In genomic region chr5:125053661-125054060, GRCm38 (mm10) we compare ENCODE assay signal across 11 mouse cellular contexts. TPM values are rescaled to one million over a fixed set of nuclear protein-coding genes. Genes with fewer than 3 reads are reported as not detected.
A peak's percentile ranks its signal among the peaks of the same experiment; 100 is the strongest.
DNase-seq lines count a peak whose midpoint lies in the region; ATAC-seq and TF ChIP-seq lines count a peak whose summit lies in the region.
"Had no signal": no experiment of that assay in that cellular context is flagged by ENCODE, and none has a peak within 500 bp of the region (broad histone marks: within the 10 kb centered on the region; RNA-seq: fewer than 3 reads in every experiment).

No protein-coding gene starts in this region.

- peak; percentile 68 for ATAC-seq in liver, embryonic 15.5 days (ENCODE audit: insufficient read depth)
- ATAC-seq: midbrain, embryonic 15.5 days had no signal

- 76% methylated on average over 7 of the region's 7 CpGs for WGBS in embryonic facial prominence, embryonic 10.5 days
- WGBS in liver, embryonic 15.5 days (ENCODE audit: insufficient replicate concordance): 30% methylated on average over 7 of the region's 7 CpGs

- peaks cover 14% of the 10 kb centered on the region for H3K27me3 ChIP-seq in embryonic facial prominence, embryonic 10.5 days (replicated peaks; ENCODE audit: low read depth, poor library complexity, severe bottlenecking)
- H3K27me3 ChIP-seq in liver, embryonic 15.5 days: peaks cover 23% of the 10 kb centered on the region
- H3K27me3 ChIP-seq: midbrain, embryonic 15.5 days had no signal

- H3K36me3 ChIP-seq in embryonic facial prominence, embryonic 10.5 days (replicated peaks): peaks cover 73% of the 10 kb centered on the region
- peaks cover 21% of the 10 kb centered on the region for H3K36me3 ChIP-seq in liver, embryonic 15.5 days (replicated peaks)

- H3K4me2 ChIP-seq in liver, embryonic 15.5 days: peak overlapping the region; percentile 56
- H3K4me2 ChIP-seq: midbrain, embryonic 15.5 days had no signal

- H3K9ac ChIP-seq in liver, embryonic 15.5 days: peak overlapping the region; percentile 5; the same call in 1 of the 2 replicates
- H3K9ac ChIP-seq: midbrain, embryonic 15.5 days had no signal

- no peaks in the 10 kb centered on the region for H3K9me3 ChIP-seq in embryonic facial prominence, embryonic 10.5 days
- H3K9me3 ChIP-seq in liver, embryonic 15.5 days (replicated peaks): no peaks in the 10 kb centered on the region
- H3K9me3 ChIP-seq: midbrain, embryonic 15.5 days had no signal

- peaks cover 62% of the 10 kb centered on the region for H3K4me1 ChIP-seq in embryonic facial prominence, embryonic 10.5 days
- peaks cover 100% of the 10 kb centered on the region for H3K4me1 ChIP-seq in liver, embryonic 15.5 days (replicated peaks)

- H3K27ac ChIP-seq in gastrocnemius, adult 2 months: peak overlapping the region; percentile 82
- H3K27ac ChIP-seq in left cerebral cortex, adult 2 months: peak overlapping the region; percentile 86
- H3K27ac ChIP-seq in embryonic facial prominence, embryonic 10.5 days (replicated peaks): peak overlapping the region; percentile 31
- H3K27ac ChIP-seq in liver, embryonic 15.5 days (replicated peaks): peak overlapping the region; percentile 73
- H3K27ac ChIP-seq: midbrain, embryonic 15.5 days had no signal

- intact Hi-C loops in gastrocnemius, adult 2 months (cut with DNase I): no loop called here
- intact Hi-C loops in gastrocnemius, postnatal 14 days (cut with DNase I; ENCODE audit: low total_unique reads): no loop called here
- intact Hi-C loops in left cerebral cortex, adult 2 months (cut with DNase I): loop anchor here (2.0 kb wide), 1 partner anchor 123 kb away; no protein-coding TSS in a partner anchor
- intact Hi-C loops in left cerebral cortex, postnatal 4 days (cut with DNase I): loop anchor here (10.0 kb wide), 1 partner anchor 211 kb away; no protein-coding TSS in a partner anchor

- DNase-seq in gastrocnemius, adult 2 months: no peak
- no peak for DNase-seq in gastrocnemius, postnatal 14 days
- DNase-seq in left cerebral cortex, adult 2 months (ENCODE audit: extremely low spot score in 1 of 2, low spot score in 2 of 2): no peak
- no peak for DNase-seq in left cerebral cortex, postnatal 4 days
- no peak for DNase-seq in embryonic facial prominence, embryonic 10.5 days (ENCODE audit: low spot score)
- no peak for DNase-seq in cerebellum, postnatal 4 days (ENCODE audit: low spot score in 2 of 2)
- DNase-seq in kidney, adult 9 months: no peak
- DNase-seq: embryo, embryonic 11 days; spleen, adult 18-20 months had no signal

- peak overlapping the region; percentile 41 for H3K4me3 ChIP-seq in gastrocnemius, adult 2 months
- peak overlapping the region; percentile 14; the same call in 1 of the 2 replicates for H3K4me3 ChIP-seq in left cerebral cortex, adult 2 months
- no peak overlapping the region for H3K4me3 ChIP-seq in embryonic facial prominence, embryonic 10.5 days
- no peak overlapping the region; the same call in 1 of the 2 replicates for H3K4me3 ChIP-seq in liver, embryonic 15.5 days (replicated peaks)
- H3K4me3 ChIP-seq: midbrain, embryonic 15.5 days had no signal

- no peak for TF ChIP-seq CTCF in gastrocnemius, adult 2 months (IDR thresholded peaks at IDR 0.05)
- TF ChIP-seq CTCF in left cerebral cortex, adult 2 months (IDR thresholded peaks at IDR 0.05): no peak

RNA-seq across cellular contexts. Expression of gene Rflna, which starts 50.6 kb away (rescaled TPM):
- total RNA-seq in gastrocnemius, adult 2 months (2021): not detected
- total RNA-seq in gastrocnemius, postnatal 14 days (2021): under 1 TPM; 0.84 to 0.98 TPM
- 1 to 10 TPM in 1 of 2 experiments, not detected in 1; 1.0 TPM for total RNA-seq in left cerebral cortex, adult 2 months (2021)
- total RNA-seq in left cerebral cortex, postnatal 4 days (2021): 1 to 10 TPM; 2.0 to 2.1 TPM
- polyA plus RNA-seq in embryonic facial prominence, embryonic 10.5 days (2016; fragmentation: Nextera tagmentation; extraction: Ambion mirVana): 5.1 and 6.9 TPM in 2 replicates
- 0.20 and 0.22 TPM in 2 replicates for polyA plus RNA-seq in liver, embryonic 15.5 days (2015; fragmentation: Nextera tagmentation; extraction: Ambion mirVana)

Comparison
In these comparisons a context has a peak if more than half of its experiments do, and no peak if none do; other contexts are left out.
1. H3K27ac ChIP-seq: peak in every context shown above with its lines; median percentile 86 in left cerebral cortex, adult 2 months; 82 in gastrocnemius, adult 2 months; 73 in liver, embryonic 15.5 days; 31 in embryonic facial prominence, embryonic 10.5 days.
2. H3K4me3 ChIP-seq: peak in gastrocnemius, adult 2 months (single experiment) and left cerebral cortex, adult 2 months (single experiment); none in embryonic facial prominence, embryonic 10.5 days (single experiment) and liver, embryonic 15.5 days (single experiment).
3. intact Hi-C loops: an anchor here in left cerebral cortex, adult 2 months (2.0 kb wide) and left cerebral cortex, postnatal 4 days (10.0 kb wide); none called in gastrocnemius, adult 2 months and gastrocnemius, postnatal 14 days.